Mouse (Mus musculus): Measurements from ENCODE around the gene Bhlhe40. TPM values are rescaled to one million over a fixed set of nuclear protein-coding genes. Genes with fewer than 3 reads are reported as not detected.

Bhlhe40 gene
- total RNA-seq, 2 experiments from 2014 or later: 1.7 to 3.5 TPM

- ATAC-seq (replicated peaks; ENCODE audit: poor library complexity, severe bottlenecking): peak; percentile 14; the same call in 1 of the 2 replicates
Measured at GRCm38 (mm10) chr6:108711192-108711964, 50.9 kb downstream of the Bhlhe40 start.

DNA sequence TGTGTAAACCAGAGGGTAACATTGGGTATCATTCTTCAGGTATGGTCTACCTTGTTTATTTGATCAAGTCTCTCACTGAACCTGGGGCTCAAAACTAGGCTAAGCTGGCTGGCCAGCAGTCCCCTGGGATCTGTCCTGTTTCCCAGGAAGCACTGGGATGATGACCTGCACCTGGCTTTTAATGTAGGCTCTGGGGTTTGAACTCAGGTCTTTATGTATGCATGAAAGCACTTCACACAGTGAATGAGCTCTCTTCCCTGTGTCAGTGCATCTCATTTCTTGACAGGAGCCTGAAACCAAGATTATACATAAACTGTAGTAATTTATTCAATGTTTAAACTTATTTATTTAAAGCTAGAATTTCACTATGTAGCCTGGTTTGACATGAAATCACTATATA, 51.7 kb downstream of the Bhlhe40 start:
- ATAC-seq (replicated peaks; ENCODE audit: poor library complexity, severe bottlenecking): no peak

DNA sequence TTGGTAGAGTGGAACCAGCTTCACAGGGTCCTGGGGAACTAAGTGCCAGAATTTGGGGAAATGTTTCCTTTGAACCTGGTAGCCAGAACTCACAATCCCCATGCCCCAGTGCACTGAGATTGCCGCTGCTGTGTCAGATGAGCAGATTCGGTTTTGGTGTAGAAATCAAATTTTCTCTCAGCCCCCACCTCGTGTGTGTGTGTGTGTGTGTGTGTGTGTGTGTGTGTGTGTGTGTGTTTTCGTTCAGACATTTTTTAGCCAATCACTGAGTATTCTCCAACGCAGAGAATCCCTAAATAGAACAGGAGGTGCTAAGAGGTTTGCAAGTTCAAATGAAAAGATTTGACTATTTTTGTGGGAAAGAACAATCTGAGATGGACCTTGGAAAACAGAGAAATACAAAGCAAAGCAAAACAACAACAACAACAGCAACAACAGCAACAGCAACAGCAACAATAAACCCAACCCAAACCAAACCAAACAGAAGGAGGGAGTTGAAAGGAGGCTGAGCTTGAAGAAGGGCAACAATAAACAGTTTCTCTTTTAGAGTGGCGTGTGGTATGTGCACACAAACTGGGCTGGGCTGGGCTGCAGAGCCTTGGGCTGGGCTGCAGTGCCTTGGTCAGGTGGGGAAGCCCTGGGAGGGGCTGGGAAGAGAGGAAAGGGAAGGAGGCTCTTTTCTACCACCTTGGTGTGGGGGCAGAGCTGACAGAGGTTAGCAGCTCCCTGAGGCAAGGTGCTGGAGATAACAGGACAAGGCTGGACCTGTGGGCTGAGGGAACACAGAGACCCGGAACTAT, 52.9 kb downstream of the Bhlhe40 start:
- no peak for ATAC-seq (replicated peaks; ENCODE audit: poor library complexity, severe bottlenecking)

Other genes starting within 250 kb of the Bhlhe40 start
- gene Arl8b, start 122.5 kb downstream of the Bhlhe40 start, total RNA-seq (2014; fragmentation: Nextera tagmentation): 96.8 and 113 TPM in 2 replicates
- gene Arl8b, start 122.5 kb downstream of the Bhlhe40 start, total RNA-seq (2017): 59.2 and 91.6 TPM in 2 replicates
- gene Edem1, start 168.0 kb downstream of the Bhlhe40 start, total RNA-seq (2014; fragmentation: Nextera tagmentation): 70.0 and 110 TPM in 2 replicates
- gene Edem1, start 168.0 kb downstream of the Bhlhe40 start, total RNA-seq (2017): 53.6 and 60.7 TPM in 2 replicates

Measured in granulocyte monocyte progenitor cell, adult 5-6 weeks (primary cell).